Mouse (Mus musculus) kidney, adult 2 months (tissue): ENCODE results near the gene Gm20521. TPM values are rescaled to one million over a fixed set of nuclear protein-coding genes. Genes with fewer than 3 reads are reported as not detected.

Experiments
- DNase-seq: peaks from one replicate; pipeline ENCODE4 v3.0.0; 2021
- H3K27ac ChIP-seq: fragments of 200-500 bp; 2 replicates; pipeline ENCODE4 v1.5.1; 2012; ENCODE audit warnings: low read depth, low read length, control low read depth, inconsistent platforms; ENCODE audit not compliant: insufficient read depth
- H3K27me3 ChIP-seq: fragments of 200-500 bp; replicated peaks from 2 replicates; pipeline ENCODE4 v1.6.1; 2012; ENCODE audit warnings: mild to moderate bottlenecking, moderate library complexity, low read length, inconsistent platforms; ENCODE audit not compliant: control insufficient read depth, insufficient read depth
- H3K36me3 ChIP-seq: fragments of 200-500 bp; 2 replicates; pipeline ENCODE4 v1.6.1; 2012; ENCODE audit warnings: mild to moderate bottlenecking, moderate library complexity, low read length, inconsistent platforms; ENCODE audit not compliant: control insufficient read depth, insufficient read depth
- H3K4me1 ChIP-seq: fragments of 200-500 bp; 2 replicates; pipeline ENCODE4 v1.6.1; 2011; ENCODE audit warnings: low read length; ENCODE audit not compliant: control insufficient read depth, insufficient read depth
- H3K4me3 ChIP-seq: fragments of 200-500 bp; 2 replicates; pipeline ENCODE4 v1.5.1; 2011; ENCODE audit warnings: mild to moderate bottlenecking, low read depth, low read length, control low read depth; ENCODE audit not compliant: insufficient read depth
- CTCF ChIP-seq: fragments of 200-500 bp; conservative IDR thresholded peaks from 2 replicates; pipeline ENCODE4 v1.5.1; 2011; ENCODE audit warnings: low read depth, mild to moderate bottlenecking, control low read depth, low read length, moderate library complexity, mixed read lengths; ENCODE audit not compliant: insufficient read depth, insufficient read length
- POLR2A ChIP-seq: fragments of 200-500 bp; IDR thresholded peaks from one replicate; pipeline ENCODE4 v1.6.1; 2011; ENCODE audit warnings: low read depth, low read length, control low read depth
- WGBS: fragments of 180-500 bp; shearing (Covaris S2); methylation state at CpG from one replicate; pipeline ENCODE4 v1.1.7; 2018; 5-methylcytosine and 5-hydroxymethylcytosine counted together
- polyA plus RNA-seq: library from polyadenylated mRNA; depleted of rRNA; stranded (reverse); fragments of >200 nt; gene quantifications from 2 replicates; pipeline ENCODE4 v1.2.3, GENCODE M21; 2012

Gene Gm20521
- polyA plus RNA-seq, 1 experiment: not detected

GRCm38 (mm10) chr14:54863501-54864312 lies 19.5 kb upstream of the Gm20521 start:
- H3K36me3 ChIP-seq: no peaks in the 10 kb centered on the region
- no peaks in the 10 kb centered on the region for H3K27me3 ChIP-seq
- H3K4me3 ChIP-seq: peak overlapping the region; percentile 84
- DNase-seq: peak; percentile 97
- under 1% methylated on average over 56 of the region's 56 CpGs for WGBS
- H3K4me1 ChIP-seq: no peaks in the 10 kb centered on the region; the same call in 1 of the 2 replicates
- TF ChIP-seq POLR2A: peak; percentile 25
- 0 out of 2 replicates have a peak, but pooled peaks have one; percentile 6 for TF ChIP-seq CTCF
- peak overlapping the region; percentile 83 for H3K27ac ChIP-seq

- no peaks in the 10 kb centered on the region for H3K27me3 ChIP-seq
- H3K36me3 ChIP-seq: no peaks in the 10 kb centered on the region
- DNase-seq: no peak
- TF ChIP-seq POLR2A (no peak), CTCF (no peak)
- peak overlapping the region; percentile 84 for H3K4me3 ChIP-seq
- no peaks in the 10 kb centered on the region; the same call in 1 of the 2 replicates for H3K4me1 ChIP-seq
- H3K27ac ChIP-seq: peak overlapping the region; percentile 68; the same call in 1 of the 2 replicates
- 14% methylated on average over 21 of the region's 21 CpGs for WGBS
Measured at GRCm38 (mm10) chr14:54864313-54865036, 18.8 kb upstream of the Gm20521 start.

- no peak overlapping the region for H3K4me3 ChIP-seq
- WGBS: 66% methylated on average over 5 of the region's 5 CpGs
Measured at GRCm38 (mm10) chr14:54865626-54866025, 17.6 kb upstream of the Gm20521 start.

GRCm38 (mm10) chr14:54866268-54866667 lies 17.0 kb upstream of the Gm20521 start:
- H3K4me1 ChIP-seq: no peaks in the 10 kb centered on the region
- DNase-seq: no peak
- H3K36me3 ChIP-seq: no peaks in the 10 kb centered on the region
- H3K4me3 ChIP-seq: no peak overlapping the region
- no peaks in the 10 kb centered on the region for H3K27me3 ChIP-seq
- H3K27ac ChIP-seq: no peak overlapping the region
- WGBS: 46% methylated on average over 3 of the region's 3 CpGs
- no peak for TF ChIP-seq CTCF
- TF ChIP-seq POLR2A: no peak

More at GRCm38 (mm10) chr14:54865626-54866025, 17.6 kb upstream of the Gm20521 start:
- DNase-seq: no peak
- Histone ChIP-seq H3K4me1 (no peaks in the 10 kb centered on the region; the same call in 1 of the 2 replicates), H3K27ac (no peak overlapping the region), H3K36me3 (no peaks in the 10 kb centered on the region), H3K27me3 (no peaks in the 10 kb centered on the region)
- TF ChIP-seq POLR2A (no peak), CTCF (no peak)

- Histone ChIP-seq H3K36me3 (no peaks in the 10 kb centered on the region), H3K4me1 (no peaks in the 10 kb centered on the region), H3K27ac (no peak overlapping the region), H3K4me3 (no peak overlapping the region), H3K27me3 (no peaks in the 10 kb centered on the region)
- 66% methylated on average over 5 of the region's 5 CpGs for WGBS
- peak; percentile 15 for DNase-seq
- no peak for TF ChIP-seq POLR2A
- peak; percentile 49 for TF ChIP-seq CTCF
Measured at GRCm38 (mm10) chr14:54866936-54867335, 16.3 kb upstream of the Gm20521 start.

GRCm38 (mm10) chr14:54868026-54868425 lies 15.2 kb upstream of the Gm20521 start:
- 81% methylated on average over 4 of the region's 4 CpGs for WGBS
- no peak overlapping the region for H3K27ac ChIP-seq
- no peak overlapping the region for H3K4me3 ChIP-seq
- H3K4me1 ChIP-seq: no peaks in the 10 kb centered on the region
- TF ChIP-seq POLR2A (no peak), CTCF (no peak)
- DNase-seq: no peak
- H3K36me3 ChIP-seq: no peaks in the 10 kb centered on the region
- no peaks in the 10 kb centered on the region for H3K27me3 ChIP-seq

GRCm38 (mm10) chr14:54870861-54871260 lies 12.4 kb upstream of the Gm20521 start, which contains the start of gene Homez:
Gene Homez (minus strand): TSS chr14:54870961.
- no peak for DNase-seq
- TF ChIP-seq CTCF (no peak), POLR2A (no peak)
- no peaks in the 10 kb centered on the region for H3K27me3 ChIP-seq
- peaks cover 3% of the 10 kb centered on the region for H3K4me1 ChIP-seq
- WGBS: 91% methylated on average over 5 of the region's 5 CpGs
- no peak within 1 kb of the TSS for H3K4me3 ChIP-seq
- no peaks in the 10 kb centered on the region for H3K36me3 ChIP-seq
- H3K27ac ChIP-seq: no peak within 1 kb of the TSS
